Mouse (Mus musculus) thymus, postnatal 0 days (tissue): ENCODE measurements at regions not wholly inside any gene's neighbourhood (a gene's known extent, or its start where the extent isn't known, plus 50 kb on each side); places are given as distances from the start of the nearest gene placed in this dataset.
"Not testable (repeated sequence)": the region's sequence is repeated elsewhere in the genome, so short reads cannot be mapped to it uniquely, and the experiment has no call there.

ENCODE experiments used
- DNase-seq: peaks from one replicate; pipeline ENCODE4 v3.0.0-alpha.2; 2015; ENCODE audit warnings: low spot score

GRCm38 (mm10) chr13:7007091-7007490 is 358.5 kb upstream of the Pfkp start:
- no peak for DNase-seq

GRCm38 (mm10) chr13:6998508-6999278 is 350.1 kb upstream of the Pfkp start:
- DNase-seq, result not testable (repeated sequence)

DNA sequence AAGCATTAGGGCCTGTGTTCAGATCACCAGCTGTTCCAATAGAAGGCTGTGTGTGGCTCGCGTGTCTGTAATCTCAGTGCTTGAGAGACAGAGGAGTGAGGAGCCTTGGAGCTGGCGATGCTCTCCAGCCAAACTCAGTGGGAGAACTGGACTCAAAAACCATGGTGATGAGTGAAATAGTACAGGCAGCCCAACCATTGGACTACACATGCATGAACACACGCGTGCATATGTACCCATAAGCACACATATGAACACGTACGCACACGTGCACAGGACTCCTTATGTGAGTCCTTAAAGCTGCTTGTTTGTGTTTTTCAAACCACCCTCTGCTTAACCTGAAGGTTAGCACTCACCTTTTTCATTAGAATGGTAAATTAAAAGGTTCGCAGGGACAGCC is 349.5 kb upstream of the Pfkp start:
- DNase-seq, result no peak

GRCm38 (mm10) chr13:6992323-6992994 is 343.9 kb upstream of the Pfkp start:
- no peak for DNase-seq

DNA sequence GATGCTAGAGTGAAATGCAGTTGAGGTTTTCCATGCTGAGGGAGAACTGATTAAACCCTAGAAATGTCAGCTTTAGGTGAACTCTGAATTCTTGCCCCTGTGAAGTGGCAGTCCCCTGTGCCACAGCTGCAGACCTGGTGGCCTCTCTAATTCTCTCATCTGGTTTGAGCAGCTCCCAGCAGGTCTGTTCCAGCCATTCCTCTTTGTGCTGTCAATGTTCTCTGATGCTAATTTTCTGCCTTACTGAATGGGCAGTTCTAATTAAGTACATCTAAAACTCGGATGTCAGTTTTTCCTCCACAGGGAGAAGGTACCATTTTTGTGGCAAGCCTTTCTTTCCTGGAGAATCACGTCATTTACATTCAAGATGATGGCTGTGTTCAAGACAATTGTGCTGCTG is 343.1 kb upstream of the Pfkp start:
- no peak for DNase-seq

DNA sequence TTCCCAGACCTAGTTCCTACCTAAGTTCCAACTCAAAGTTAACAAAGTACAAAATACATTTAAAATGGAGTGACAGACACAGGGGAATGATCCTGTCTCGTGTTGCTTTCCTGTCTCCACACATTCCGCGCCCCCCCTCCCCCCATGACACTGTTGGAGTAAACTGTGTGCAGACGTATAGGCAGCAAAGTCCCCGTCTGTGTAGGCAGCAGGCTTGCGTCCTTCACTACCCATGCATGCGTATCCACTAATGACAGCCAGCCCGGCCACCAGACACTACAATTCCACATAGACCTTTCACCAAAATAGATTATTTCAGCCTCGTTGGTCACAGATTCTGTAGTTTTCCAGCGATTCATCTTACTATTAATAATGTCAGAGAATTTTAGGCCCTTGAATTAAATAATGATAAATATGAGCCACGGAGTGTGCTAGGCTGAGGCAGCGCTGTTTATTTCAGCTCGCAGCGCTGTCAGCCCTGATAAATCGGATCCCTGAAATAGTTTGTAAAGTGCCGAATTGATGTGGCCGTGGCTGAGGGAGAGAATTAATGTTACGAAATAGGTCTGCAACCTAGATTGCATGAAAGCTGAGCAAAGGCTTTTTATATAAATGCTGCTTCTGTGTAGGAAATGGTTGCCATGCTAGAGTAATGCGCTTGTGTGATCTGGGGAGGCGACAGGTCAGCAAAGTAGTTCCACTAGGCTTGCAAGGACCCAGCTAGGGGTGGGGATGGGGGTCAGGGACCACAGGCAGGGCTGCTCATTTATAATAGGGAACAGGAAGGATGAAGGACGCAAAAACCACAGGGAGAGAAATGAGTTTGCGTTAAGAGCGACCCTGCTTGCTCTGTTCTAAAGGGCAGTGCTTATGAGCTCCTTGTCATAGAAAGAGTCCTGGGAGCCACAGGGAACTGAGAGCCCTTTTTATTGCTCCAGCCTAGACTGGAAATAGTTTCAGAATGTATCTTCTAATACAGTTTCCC is 336.7 kb upstream of the Pfkp start:
- DNase-seq, result no peak

GRCm38 (mm10) chr13:6955713-6956112 is 307.1 kb upstream of the Pfkp start:
- no peak for DNase-seq

GRCm38 (mm10) chr13:6924136-6924535 is 275.6 kb upstream of the Pfkp start:
- DNase-seq, result no peak

DNA sequence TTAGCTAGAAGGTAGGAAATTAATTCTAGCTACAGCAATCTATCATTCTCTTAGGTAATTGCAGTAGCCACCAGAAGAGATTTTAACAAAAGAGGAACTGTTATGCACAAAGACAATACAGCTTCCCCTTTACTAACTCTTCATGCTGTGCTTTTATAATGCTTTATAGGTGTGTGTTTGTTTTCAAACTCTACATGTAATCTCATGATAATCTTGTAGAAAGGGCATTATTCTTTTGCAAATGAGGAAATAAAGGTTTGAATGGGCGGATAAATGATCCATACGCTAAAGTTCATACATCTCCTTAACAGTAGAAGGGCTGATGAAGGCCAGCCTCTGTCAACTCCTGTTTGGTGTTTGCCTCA is 273.8 kb upstream of the Pfkp start:
- DNase-seq, result no peak

GRCm38 (mm10) chr13:6921691-6922356 is 273.2 kb upstream of the Pfkp start:
- no peak for DNase-seq

DNA sequence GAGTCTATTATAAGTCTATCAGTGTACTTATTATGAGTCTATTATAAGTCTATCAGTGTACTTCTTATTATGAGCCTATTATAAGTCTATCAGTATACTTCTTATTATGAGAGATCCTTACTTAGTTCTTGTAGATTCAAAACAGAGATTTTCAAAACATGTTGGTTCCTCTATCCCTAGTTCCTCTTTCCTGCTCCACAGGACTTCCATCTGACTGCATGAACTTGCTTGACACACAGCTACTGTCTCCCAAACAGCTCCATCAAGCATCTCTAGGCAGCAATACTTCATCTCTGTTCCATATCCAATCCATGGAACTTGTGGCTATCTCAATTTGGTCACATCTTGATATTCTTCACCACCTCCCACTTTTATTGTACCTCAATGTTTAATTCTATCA is 257.4 kb upstream of the Pfkp start:
- DNase-seq, result no peak

GRCm38 (mm10) chr13:6901682-6902081 is 253.1 kb upstream of the Pfkp start:
- DNase-seq, result no peak

- DNase-seq, result no peak
Measured at GRCm38 (mm10) chr13:6897666-6898065, 249.1 kb upstream of the Pfkp start.

- no peak for DNase-seq
Measured at GRCm38 (mm10) chr13:6891458-6892076, 243.0 kb upstream of the Pfkp start.

DNA sequence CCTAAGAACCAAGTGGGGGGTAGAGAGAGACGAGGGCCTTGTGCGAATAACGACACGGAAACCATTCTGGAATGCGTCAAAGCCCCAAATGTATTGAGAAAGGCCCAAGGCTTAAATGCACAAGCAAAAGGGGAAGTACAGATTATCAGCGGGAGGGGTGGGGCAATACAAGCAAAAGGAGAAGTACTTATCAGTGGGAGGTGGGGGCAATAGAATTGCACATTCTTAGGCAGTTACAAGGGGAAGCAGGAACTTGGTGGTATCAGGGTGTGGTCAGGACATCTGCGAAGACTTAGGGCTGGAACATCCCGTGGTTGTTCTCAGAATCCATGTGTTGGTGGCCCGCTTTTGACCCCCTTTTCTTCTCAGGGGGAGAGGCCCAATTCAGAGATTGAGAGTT is 240.9 kb upstream of the Pfkp start:
- not testable (repeated sequence) for DNase-seq

DNA sequence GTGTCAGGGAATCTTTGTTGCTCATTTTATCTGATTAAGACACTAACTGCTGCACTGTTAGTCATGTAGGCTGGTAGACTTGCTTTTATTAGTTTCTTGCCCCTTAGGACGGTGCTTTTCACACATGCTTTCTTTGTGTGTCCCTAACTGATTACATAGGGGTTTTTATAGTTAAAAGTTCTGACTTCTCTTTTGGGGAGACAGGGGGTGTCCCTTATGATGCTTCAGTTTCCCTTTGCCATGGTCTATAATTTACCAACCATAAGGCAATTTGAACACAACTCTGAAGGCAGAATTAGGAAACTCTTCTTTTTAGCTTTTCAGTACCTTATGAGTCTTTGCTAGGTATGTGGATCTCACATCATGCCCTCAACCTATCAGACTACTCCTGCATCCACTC is 239.8 kb upstream of the Pfkp start:
- DNase-seq, result no peak

- DNase-seq, result no peak
Measured at GRCm38 (mm10) chr13:6877018-6877901, 228.7 kb upstream of the Pfkp start.

- DNase-seq, result no peak
Measured at GRCm38 (mm10) chr13:6862186-6862585, 213.6 kb upstream of the Pfkp start.

GRCm38 (mm10) chr13:6859551-6859950 is 211.0 kb upstream of the Pfkp start:
- DNase-seq, result no peak
